Mouse (Mus musculus) testis, adult 2 months (tissue): Measurements from ENCODE around the gene Olfml1. TPM values are rescaled to one million over a fixed set of nuclear protein-coding genes. Genes with fewer than 3 reads are reported as not detected.

ENCODE experiments used
- H3K27ac ChIP-seq: fragments of 200-500 bp; 2 replicates; pipeline ENCODE4 v1.5.1; 2012; ENCODE audit warnings: low read depth, low read length; ENCODE audit not compliant: control insufficient read depth, insufficient read depth
- H3K27me3 ChIP-seq: fragments of 200-500 bp; 2 replicates; pipeline ENCODE4 v1.6.1; 2012; ENCODE audit warnings: mild to moderate bottlenecking, low read length, moderate library complexity; ENCODE audit not compliant: control insufficient read depth, insufficient read depth
- H3K36me3 ChIP-seq: fragments of 200-500 bp; 2 replicates; pipeline ENCODE4 v1.6.1; 2012; ENCODE audit warnings: mild to moderate bottlenecking, low read length; ENCODE audit not compliant: control insufficient read depth, insufficient read depth
- H3K4me1 ChIP-seq: fragments of 200-500 bp; 2 replicates; pipeline ENCODE4 v1.6.1; 2012; ENCODE audit warnings: low read length; ENCODE audit not compliant: control insufficient read depth, insufficient read depth
- H3K4me3 ChIP-seq: fragments of 200-500 bp; 2 replicates; pipeline ENCODE4 v1.5.1; 2012; ENCODE audit warnings: low read depth, mild to moderate bottlenecking, low read length, moderate library complexity, mixed read lengths; ENCODE audit not compliant: control insufficient read depth
- CTCF ChIP-seq: fragments of 200-500 bp; IDR thresholded peaks from 2 replicates; pipeline ENCODE4 v1.5.1; 2012; ENCODE audit warnings: low read depth, mild to moderate bottlenecking, inconsistent platforms, low read length, moderate library complexity; ENCODE audit not compliant: control insufficient read depth, insufficient read depth, insufficient replicate concordance
- POLR2A ChIP-seq: fragments of 200-500 bp; IDR thresholded peaks from 2 replicates; pipeline ENCODE4 v1.6.1; 2012; ENCODE audit warnings: low read depth, mild to moderate bottlenecking, inconsistent platforms, low read length, moderate library complexity; ENCODE audit not compliant: control insufficient read depth
- polyA plus RNA-seq: library from polyadenylated mRNA; depleted of rRNA; stranded (reverse); fragments of >200 nt; gene quantifications from 2 replicates; pipeline ENCODE4 v1.2.3, GENCODE M21; 2012

The Olfml1 gene
- polyA plus RNA-seq, 1 experiment = 0.70 TPM

- Histone ChIP-seq H3K36me3 (no peaks in the 10 kb centered on the region), H3K27me3 (no peaks in the 10 kb centered on the region), H3K4me3 (no peak overlapping the region), H3K4me1 (no peaks in the 10 kb centered on the region), H3K27ac (no peak overlapping the region)
- TF ChIP-seq CTCF (no peak), POLR2A (no peak)
These were observed 30.7 kb upstream of the Olfml1 start for GRCm38 (mm10) chr7:107536516-107536915.

- Histone ChIP-seq H3K36me3 (no peaks in the 10 kb centered on the region), H3K4me3 (no peak overlapping the region), H3K27me3 (no peaks in the 10 kb centered on the region), H3K4me1 (no peaks in the 10 kb centered on the region), H3K27ac (no peak overlapping the region)
- TF ChIP-seq POLR2A (no peak), CTCF (no peak)
These were observed 27.2 kb upstream of the Olfml1 start for GRCm38 (mm10) chr7:107540034-107540433.

- Histone ChIP-seq H3K36me3 (no peaks in the 10 kb centered on the region), H3K27me3 (no peaks in the 10 kb centered on the region), H3K4me3 (no peak overlapping the region), H3K27ac (no peak overlapping the region), H3K4me1 (no peaks in the 10 kb centered on the region)
- TF ChIP-seq CTCF = no peak
- no peak for TF ChIP-seq POLR2A
These were observed 22.2 kb upstream of the Olfml1 start for GRCm38 (mm10) chr7:107545011-107545410.

- Histone ChIP-seq H3K36me3 (no peaks in the 10 kb centered on the region), H3K27ac (no peak overlapping the region), H3K27me3 (no peaks in the 10 kb centered on the region), H3K4me3 (no peak overlapping the region), H3K4me1 (no peaks in the 10 kb centered on the region)
- TF ChIP-seq CTCF = no peak
- no peak for TF ChIP-seq POLR2A
These were observed 19.4 kb upstream of the Olfml1 start for GRCm38 (mm10) chr7:107547872-107548271.

GRCm38 (mm10) chr7:107553461-107553860, 13.8 kb upstream of the Olfml1 start:
- no peak overlapping the region for H3K27ac ChIP-seq
- no peak overlapping the region for H3K4me3 ChIP-seq
- TF ChIP-seq CTCF (no peak), POLR2A (no peak)
- no peaks in the 10 kb centered on the region for H3K27me3 ChIP-seq
- no peaks in the 10 kb centered on the region for H3K36me3 ChIP-seq
- no peaks in the 10 kb centered on the region for H3K4me1 ChIP-seq

- Histone ChIP-seq H3K36me3 (no peaks in the 10 kb centered on the region), H3K27me3 (no peaks in the 10 kb centered on the region), H3K27ac (no peak overlapping the region), H3K4me3 (no peak overlapping the region), H3K4me1 (no peaks in the 10 kb centered on the region)
- no peak for TF ChIP-seq POLR2A
- no peak for TF ChIP-seq CTCF
These were observed 11.3 kb upstream of the Olfml1 start for GRCm38 (mm10) chr7:107555906-107556305.

- H3K4me3 ChIP-seq = no peak overlapping the region
- H3K27ac ChIP-seq = no peak overlapping the region
- no peak for TF ChIP-seq CTCF
- TF ChIP-seq POLR2A = no peak
- H3K27me3 ChIP-seq = no peaks in the 10 kb centered on the region
- no peaks in the 10 kb centered on the region for H3K4me1 ChIP-seq
- H3K36me3 ChIP-seq = no peaks in the 10 kb centered on the region
These were observed 6.6 kb upstream of the Olfml1 start for GRCm38 (mm10) chr7:107560675-107561074.

- no peaks in the 10 kb centered on the region for H3K4me1 ChIP-seq
- no peak overlapping the region for H3K4me3 ChIP-seq
- TF ChIP-seq POLR2A = no peak
- TF ChIP-seq CTCF = no peak
- H3K36me3 ChIP-seq = no peaks in the 10 kb centered on the region
- H3K27ac ChIP-seq = no peak overlapping the region
- no peaks in the 10 kb centered on the region for H3K27me3 ChIP-seq
These were observed 5.7 kb upstream of the Olfml1 start for GRCm38 (mm10) chr7:107561584-107561983.

- TF ChIP-seq CTCF = no peak
- TF ChIP-seq POLR2A = no peak
- no peaks in the 10 kb centered on the region for H3K27me3 ChIP-seq
- no peak overlapping the region for H3K27ac ChIP-seq
- no peaks in the 10 kb centered on the region for H3K4me1 ChIP-seq
- H3K4me3 ChIP-seq = no peak overlapping the region
- no peaks in the 10 kb centered on the region for H3K36me3 ChIP-seq
These were observed 3.5 kb upstream of the Olfml1 start for GRCm38 (mm10) chr7:107563727-107564126.
